Mouse (Mus musculus) embryo, embryonic 10 days (tissue): ENCODE measurements around the gene Fam240a.

ENCODE experiments used
- DNase-seq: peaks from one replicate; pipeline ENCODE4 v3.0.0-alpha.2; 2015; ENCODE audit warnings: low spot score

Fam240a gene

GRCm38 (mm10) chr9:110916786-110917185 lies at the start of gene Fam240a:
Fam240a (minus strand) TSS chr9:110916861.
- DNase-seq = no peak

- DNase-seq = no peak
Measured at GRCm38 (mm10) chr9:110965910-110966231, 49.2 kb upstream of the Fam240a start.

GRCm38 (mm10) chr9:110965062-110965909 lies 48.6 kb upstream of the Fam240a start:
- DNase-seq = no peak

- no peak for DNase-seq
Measured at GRCm38 (mm10) chr9:110963566-110964115, 47.0 kb upstream of the Fam240a start.

- DNase-seq = no peak
Measured at GRCm38 (mm10) chr9:110961386-110961785, 44.7 kb upstream of the Fam240a start.

GRCm38 (mm10) chr9:110960230-110961149 lies 43.8 kb upstream of the Fam240a start:
- no peak for DNase-seq

- no peak for DNase-seq
Measured at GRCm38 (mm10) chr9:110959669-110960068, 43.0 kb upstream of the Fam240a start.

GRCm38 (mm10) chr9:110955962-110956361 lies 39.3 kb upstream of the Fam240a start:
- no peak for DNase-seq

- no peak for DNase-seq
Measured at GRCm38 (mm10) chr9:110954681-110955445, 38.2 kb upstream of the Fam240a start.

GRCm38 (mm10) chr9:110953550-110954461 lies 37.1 kb upstream of the Fam240a start:
- peak; percentile 83 for DNase-seq

GRCm38 (mm10) chr9:110952931-110953549 lies 36.4 kb upstream of the Fam240a start:
- no peak for DNase-seq

- no peak for DNase-seq
Measured at GRCm38 (mm10) chr9:110952398-110952797, 35.7 kb upstream of the Fam240a start.

GRCm38 (mm10) chr9:110951866-110952265 lies 35.2 kb upstream of the Fam240a start:
- DNase-seq = no peak

- DNase-seq = no peak
Measured at GRCm38 (mm10) chr9:110951397-110951796, 34.7 kb upstream of the Fam240a start, which contains the start of gene Lrrc2. Lrrc2 (plus strand) TSS chr9:110951545.

GRCm38 (mm10) chr9:110950109-110950508 lies 33.4 kb upstream of the Fam240a start:
- DNase-seq = no peak

GRCm38 (mm10) chr9:110948813-110949310 lies 32.2 kb upstream of the Fam240a start:
- DNase-seq = no peak

- no peak for DNase-seq
Measured at GRCm38 (mm10) chr9:110947900-110948299, 31.2 kb upstream of the Fam240a start.

GRCm38 (mm10) chr9:110947261-110947661 lies 30.6 kb upstream of the Fam240a start:
- DNase-seq = no peak

GRCm38 (mm10) chr9:110946548-110947044 lies 29.9 kb upstream of the Fam240a start:
- peak; percentile 26 for DNase-seq

- no peak for DNase-seq
Measured at GRCm38 (mm10) chr9:110945926-110946325, 29.3 kb upstream of the Fam240a start, which contains the start of gene Tdgf1. Tdgf1 (minus strand) TSS chr9:110946158.
